Mouse (Mus musculus) adrenal gland, adult 18-20 months (tissue): ENCODE measurements around the gene Wdpcp. TPM values are rescaled to one million over a fixed set of nuclear protein-coding genes. Genes with fewer than 3 reads are reported as not detected.
"Not testable (repeated sequence)": the region's sequence is repeated elsewhere in the genome, so short reads cannot be mapped to it uniquely, and the experiment has no call there.

Source experiments
- DNase-seq, 2 experiments: peaks; one replicate each; pipeline ENCODE4 v3.0.0; 2021 to 2022; ENCODE audit warnings: low spot score in 2 of 2
- long read RNA-seq, 2 experiments: library from polyadenylated mRNA; stranded (forward); transcript quantifications; one replicate each; pipeline ENCODE4 v2.0.0; 2021
- total RNA-seq, 2 experiments: library from RNA; stranded (reverse); gene quantifications; 1 replicate in 1 of 2; 2 replicates in 1 of 2; pipeline ENCODE4 v1.2.3; 2021

The Wdpcp gene
- total RNA-seq, result 10 to 100 TPM; 15.2 to 18.8 TPM
- long read RNA-seq, experiment 1, transcript Wdpcp-201 (18 exons, 2,792 nt), result major isoform, 19 of 31 reads
- long read RNA-seq, experiment 1, partial matches to known transcripts, result 1 of 31 reads
- long read RNA-seq, experiment 1, other reads (novel, unspliced or antisense), result 11 of 31 reads
- long read RNA-seq, experiment 2, transcript Wdpcp-201 (18 exons, 2,792 nt), result major isoform, 31 of 49 reads
- long read RNA-seq, experiment 2, partial matches to known transcripts, result 5 of 49 reads
- long read RNA-seq, experiment 2, other reads (novel, unspliced or antisense), result 13 of 49 reads

GRCm38 (mm10) chr11:21571700-21572381, at the start of gene Wdpcp, which contains the start of gene Mdh1:
TSS of gene Wdpcp (plus strand) at chr11:21572235.
TSS of gene Mdh1 (minus strand) at chr11:21572367.
- DNase-seq, result peak; percentile 78 to 80

GRCm38 (mm10) chr11:21528676-21529394, 43.2 kb upstream of the Wdpcp start:
- no peak for DNase-seq

- not testable (repeated sequence) for DNase-seq
Measured at GRCm38 (mm10) chr11:21530856-21531255, 41.2 kb upstream of the Wdpcp start.

GRCm38 (mm10) chr11:21540072-21540471, 32.0 kb upstream of the Wdpcp start:
- DNase-seq, result no peak

- no peak for DNase-seq
Measured at GRCm38 (mm10) chr11:21540622-21541021, 31.4 kb upstream of the Wdpcp start.

- no peak for DNase-seq
Measured at GRCm38 (mm10) chr11:21542731-21543130, 29.3 kb upstream of the Wdpcp start.

GRCm38 (mm10) chr11:21545021-21545420, 27.0 kb upstream of the Wdpcp start:
- no peak for DNase-seq

GRCm38 (mm10) chr11:21545951-21546350, 26.1 kb upstream of the Wdpcp start:
- DNase-seq, result no peak

- DNase-seq, result no peak
Measured at GRCm38 (mm10) chr11:21546671-21547070, 25.4 kb upstream of the Wdpcp start.

- no peak for DNase-seq
Measured at GRCm38 (mm10) chr11:21547518-21547917, 24.5 kb upstream of the Wdpcp start.

GRCm38 (mm10) chr11:21549052-21549451, 23.0 kb upstream of the Wdpcp start:
- DNase-seq, result no peak

- no peak for DNase-seq
Measured at GRCm38 (mm10) chr11:21549754-21550153, 22.3 kb upstream of the Wdpcp start.

GRCm38 (mm10) chr11:21550222-21551173, 21.5 kb upstream of the Wdpcp start:
- no peak for DNase-seq

- DNase-seq, result no peak
Measured at GRCm38 (mm10) chr11:21552049-21552448, 20.0 kb upstream of the Wdpcp start.

- DNase-seq, result no peak
Measured at GRCm38 (mm10) chr11:21559727-21560126, 12.3 kb upstream of the Wdpcp start.

GRCm38 (mm10) chr11:21561347-21561746, 10.7 kb upstream of the Wdpcp start:
- DNase-seq, result no peak

GRCm38 (mm10) chr11:21563617-21564325, 8.3 kb upstream of the Wdpcp start:
- no peak for DNase-seq

- no peak for DNase-seq
Measured at GRCm38 (mm10) chr11:21564681-21565405, 7.2 kb upstream of the Wdpcp start.

- DNase-seq, result no peak
Measured at GRCm38 (mm10) chr11:21566934-21567333, 5.1 kb upstream of the Wdpcp start.
